Mouse (Mus musculus) G1E (cell line): ENCODE results near the gene Tff2. TPM values are rescaled to one million over a fixed set of nuclear protein-coding genes. Genes with fewer than 3 reads are reported as not detected.

Source experiments
- ATAC-seq: 2 replicates; pipeline ENCODE4 v1.8.0; 2016; ENCODE audit warnings: mild to moderate bottlenecking; ENCODE audit not compliant: insufficient number of reproducible peaks, poor library complexity, low FRiP score, severe bottlenecking; ENCODE audit errors: extremely low read depth
- DNase-seq: peaks from one replicate; pipeline ENCODE4 v3.0.0; 2012; ENCODE audit warnings: low spot score
- H3K27me3 ChIP-seq: 2 replicates; pipeline ENCODE4 v1.6.1; 2012; ENCODE audit warnings: mild to moderate bottlenecking, low read length, inconsistent platforms; ENCODE audit not compliant: insufficient read depth
- H3K36me3 ChIP-seq: replicated peaks from 2 replicates; pipeline ENCODE3; 2012; ENCODE audit warnings: mild to moderate bottlenecking, inconsistent platforms
- H3K4me1 ChIP-seq: 2 replicates; pipeline ENCODE4 v1.6.1; 2012; ENCODE audit warnings: low read depth, low read length, inconsistent platforms, mixed read lengths; ENCODE audit not compliant: insufficient read depth
- H3K4me3 ChIP-seq: 2 replicates; pipeline ENCODE4 v1.5.1; 2012; ENCODE audit warnings: low read depth, mild to moderate bottlenecking, inconsistent platforms, low read length, moderate library complexity, mixed read lengths
- H3K9me3 ChIP-seq: replicated peaks from 2 replicates; pipeline ENCODE4 v1.6.1; 2012; ENCODE audit warnings: inconsistent platforms
- CTCF ChIP-seq: IDR thresholded peaks from 2 replicates; pipeline ENCODE4 v1.5.1; 2012; ENCODE audit warnings: low read depth, low read length, inconsistent platforms, mixed read lengths
- GATA1 ChIP-seq: IDR thresholded peaks from 2 replicates; pipeline ENCODE4 v1.6.1; 2012; ENCODE audit warnings: borderline replicate concordance, low read length, inconsistent platforms, mixed read lengths
- GATA2 ChIP-seq: IDR thresholded peaks from 2 replicates; pipeline ENCODE4 v1.6.1; 2012; ENCODE audit warnings: low read depth, low read length, inconsistent platforms, borderline replicate concordance
- POLR2AphosphoS5 ChIP-seq: IDR thresholded peaks from 2 replicates; pipeline ENCODE4 v1.6.1; 2012; ENCODE audit warnings: low read depth, low read length, inconsistent platforms; ENCODE audit not compliant: insufficient replicate concordance
- TAL1 ChIP-seq: conservative IDR thresholded peaks from 2 replicates; pipeline ENCODE4 v1.6.1; 2012; ENCODE audit warnings: low read depth, low read length, inconsistent platforms, mixed read lengths
- polyA plus RNA-seq: library from polyadenylated mRNA; stranded (reverse); fragments of >175 nt; gene quantifications from 2 replicates; pipeline ENCODE4 v1.2.3, GENCODE M21; 2012
- total RNA-seq, 2 experiments: library from RNA; stranded (forward) in 1 of 2; stranded (reverse) in 1 of 2; fragments of 200-1000 nt in 1 of 2; fragments of >200 nt in 1 of 2; fragmentation: Nextera tagmentation in 1 of 2; gene quantifications; 2 replicates each; pipeline ENCODE4 v1.2.3; 2014 to 2017

Gene Tff2
- total and polyA plus RNA-seq, 3 experiments: not detected

GRCm38 (mm10) chr17:31142116-31142515, 2.0 kb downstream of the Tff2 start:
- no peaks in the 10 kb centered on the region for H3K27me3 ChIP-seq
- DNase-seq: no peak
- H3K4me1 ChIP-seq: no peaks in the 10 kb centered on the region
- no peak overlapping the region for H3K4me3 ChIP-seq
- H3K36me3 ChIP-seq: no peaks in the 10 kb centered on the region
- no peak for TF ChIP-seq GATA1
- TF ChIP-seq GATA2: no peak
- no peak for TF ChIP-seq POLR2AphosphoS5
- TF ChIP-seq TAL1: no peak
- peaks cover 81% of the 10 kb centered on the region for H3K9me3 ChIP-seq
- no peak for ATAC-seq

GRCm38 (mm10) chr17:31138398-31138797, 5.7 kb downstream of the Tff2 start:
- ATAC-seq (no peak), DNase-seq (no peak)
- Histone ChIP-seq H3K4me3 (no peak overlapping the region), H3K36me3 (no peaks in the 10 kb centered on the region), H3K27me3 (no peaks in the 10 kb centered on the region), H3K4me1 (no peaks in the 10 kb centered on the region), H3K9me3 (peaks cover 71% of the 10 kb centered on the region)
- no peak for TF ChIP-seq TAL1
- TF ChIP-seq CTCF: no peak
- TF ChIP-seq GATA1: no peak
- no peak for TF ChIP-seq POLR2AphosphoS5
- no peak for TF ChIP-seq GATA2

GRCm38 (mm10) chr17:31136821-31137220, 7.3 kb downstream of the Tff2 start:
- no peak overlapping the region for H3K4me3 ChIP-seq
- no peaks in the 10 kb centered on the region for H3K4me1 ChIP-seq
- no peaks in the 10 kb centered on the region for H3K27me3 ChIP-seq
- DNase-seq (no peak), ATAC-seq (no peak)
- peaks cover 60% of the 10 kb centered on the region for H3K9me3 ChIP-seq
- H3K36me3 ChIP-seq: no peaks in the 10 kb centered on the region
- TF ChIP-seq GATA2 (no peak), POLR2AphosphoS5 (no peak), GATA1 (no peak), CTCF (no peak), TAL1 (no peak)

- Histone ChIP-seq H3K36me3 (no peaks in the 10 kb centered on the region), H3K4me1 (no peaks in the 10 kb centered on the region), H3K27me3 (no peaks in the 10 kb centered on the region), H3K9me3 (peaks cover 61% of the 10 kb centered on the region), H3K4me3 (no peak overlapping the region)
- ATAC-seq: no peak
- TF ChIP-seq GATA2 (no peak), GATA1 (no peak), POLR2AphosphoS5 (no peak), TAL1 (no peak), CTCF (no peak)
- no peak for DNase-seq
Observed at GRCm38 (mm10) chr17:31136291-31136690, 7.8 kb downstream of the Tff2 start.

GRCm38 (mm10) chr17:31134913-31135312, 9.2 kb downstream of the Tff2 start:
- Histone ChIP-seq H3K27me3 (no peaks in the 10 kb centered on the region), H3K4me3 (no peak overlapping the region), H3K4me1 (no peaks in the 10 kb centered on the region), H3K36me3 (no peaks in the 10 kb centered on the region), H3K9me3 (peaks cover 60% of the 10 kb centered on the region)
- ATAC-seq: no peak
- DNase-seq: no peak
- TF ChIP-seq GATA1 (no peak), GATA2 (no peak), POLR2AphosphoS5 (no peak), TAL1 (no peak), CTCF (no peak)

- DNase-seq (no peak), ATAC-seq (no peak)
- Histone ChIP-seq H3K36me3 (no peaks in the 10 kb centered on the region), H3K27me3 (no peaks in the 10 kb centered on the region), H3K4me1 (no peaks in the 10 kb centered on the region), H3K9me3 (peaks cover 58% of the 10 kb centered on the region), H3K4me3 (no peak overlapping the region)
- TF ChIP-seq GATA2: no peak
Observed at GRCm38 (mm10) chr17:31133776-31134175, 10.3 kb downstream of the Tff2 start.

- H3K36me3 ChIP-seq: no peaks in the 10 kb centered on the region
- ATAC-seq: no peak
- H3K4me1 ChIP-seq: no peaks in the 10 kb centered on the region
- H3K4me3 ChIP-seq: no peak overlapping the region
- DNase-seq: no peak
- no peak for TF ChIP-seq GATA2
- H3K9me3 ChIP-seq: peaks cover 68% of the 10 kb centered on the region
- H3K27me3 ChIP-seq: no peaks in the 10 kb centered on the region
Observed at GRCm38 (mm10) chr17:31131269-31131821, 12.7 kb downstream of the Tff2 start.
